Mouse (Mus musculus) embryonic fibroblast, embryonic 13.5 days (primary cell): ENCODE results near the gene Rpl35. TPM values are rescaled to one million over a fixed set of nuclear protein-coding genes. Genes with fewer than 3 reads are reported as not detected.

Experiments
- H3K27ac ChIP-seq: 2 replicates; pipeline ENCODE4 v1.5.1; 2012; ENCODE audit warnings: low read length, control low read depth, inconsistent platforms; ENCODE audit not compliant: insufficient read depth
- H3K4me1 ChIP-seq: 2 replicates; pipeline ENCODE4 v1.6.1; 2011; ENCODE audit warnings: low read length; ENCODE audit not compliant: control insufficient read depth, insufficient read depth
- H3K4me3 ChIP-seq: 2 replicates; pipeline ENCODE4 v1.5.1; 2011; ENCODE audit warnings: mild to moderate bottlenecking, control low read depth, low read length; ENCODE audit not compliant: insufficient read depth
- CTCF ChIP-seq: IDR thresholded peaks from 2 replicates; pipeline ENCODE4 v1.5.1; 2011; ENCODE audit warnings: mild to moderate bottlenecking, control low read depth, low read length, moderate library complexity, borderline replicate concordance; ENCODE audit not compliant: insufficient read depth
- POLR2A ChIP-seq: IDR thresholded peaks from 2 replicates; pipeline ENCODE4 v1.6.1; 2011; ENCODE audit warnings: low read depth, mild to moderate bottlenecking, control low read depth, low read length, moderate library complexity
- polyA plus RNA-seq: library from polyadenylated mRNA; stranded (reverse); fragments of >200 nt; gene quantifications from 2 replicates; pipeline ENCODE4 v1.2.4, GENCODE M21; 2011; ENCODE audit warnings: low read depth; ENCODE audit not compliant: missing spikeins, insufficient read length

Gene Rpl35
- polyA plus RNA-seq, 1 experiment: 266 TPM

DNA sequence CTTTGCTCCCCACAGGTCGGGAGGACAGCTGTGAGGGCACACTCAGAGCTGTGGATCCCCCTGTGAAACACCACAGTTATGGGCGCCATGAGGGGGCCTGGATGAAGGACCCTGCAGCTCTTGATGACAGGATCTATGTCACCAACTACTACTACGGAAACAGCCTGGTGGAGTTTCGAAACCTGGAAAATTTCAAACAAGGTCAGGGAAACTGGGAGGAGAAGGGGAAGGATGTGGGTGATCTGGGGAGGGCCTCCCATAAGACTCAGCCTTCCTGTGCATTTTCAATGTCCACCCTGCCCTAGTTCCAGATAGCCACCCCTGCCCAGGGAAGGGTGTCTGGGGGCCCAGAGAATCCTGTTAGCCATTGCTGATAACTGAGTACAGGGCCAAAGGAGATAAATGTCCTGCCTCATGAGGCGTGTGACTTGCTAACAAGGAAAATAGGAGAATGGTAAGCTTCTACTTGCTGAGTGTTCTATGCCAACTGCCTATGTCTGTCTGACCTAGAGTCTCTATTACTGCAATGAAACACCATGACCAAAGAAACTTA is 47.7 kb downstream of the Rpl35 start:
- no peak for TF ChIP-seq CTCF
- TF ChIP-seq POLR2A: no peak
- no peak overlapping the region for H3K27ac ChIP-seq
- no peak overlapping the region for H3K4me3 ChIP-seq
- no peaks in the 10 kb centered on the region for H3K4me1 ChIP-seq

DNA sequence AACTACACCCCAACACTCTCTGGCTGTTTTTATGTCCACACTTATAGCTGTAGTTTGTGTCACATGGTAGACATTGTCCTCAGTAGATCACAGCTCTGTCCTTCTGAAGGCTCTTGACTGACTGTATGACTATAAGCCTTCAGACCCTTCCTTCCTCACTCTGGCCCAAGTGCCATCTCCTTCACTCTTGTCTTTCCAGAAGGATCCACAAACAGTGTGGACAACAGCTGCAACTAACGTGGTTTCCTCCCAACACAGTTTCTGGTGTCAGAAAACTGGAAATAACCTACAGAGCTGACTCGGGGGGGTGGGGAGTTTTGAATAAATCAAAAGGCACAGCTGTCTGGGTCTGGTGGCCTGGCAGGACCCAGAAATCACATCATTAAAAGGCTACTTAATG is 49.4 kb downstream of the Rpl35 start:
- H3K27ac ChIP-seq: no peak overlapping the region
- no peaks in the 10 kb centered on the region for H3K4me1 ChIP-seq
- TF ChIP-seq CTCF: no peak
- H3K4me3 ChIP-seq: no peak overlapping the region

DNA sequence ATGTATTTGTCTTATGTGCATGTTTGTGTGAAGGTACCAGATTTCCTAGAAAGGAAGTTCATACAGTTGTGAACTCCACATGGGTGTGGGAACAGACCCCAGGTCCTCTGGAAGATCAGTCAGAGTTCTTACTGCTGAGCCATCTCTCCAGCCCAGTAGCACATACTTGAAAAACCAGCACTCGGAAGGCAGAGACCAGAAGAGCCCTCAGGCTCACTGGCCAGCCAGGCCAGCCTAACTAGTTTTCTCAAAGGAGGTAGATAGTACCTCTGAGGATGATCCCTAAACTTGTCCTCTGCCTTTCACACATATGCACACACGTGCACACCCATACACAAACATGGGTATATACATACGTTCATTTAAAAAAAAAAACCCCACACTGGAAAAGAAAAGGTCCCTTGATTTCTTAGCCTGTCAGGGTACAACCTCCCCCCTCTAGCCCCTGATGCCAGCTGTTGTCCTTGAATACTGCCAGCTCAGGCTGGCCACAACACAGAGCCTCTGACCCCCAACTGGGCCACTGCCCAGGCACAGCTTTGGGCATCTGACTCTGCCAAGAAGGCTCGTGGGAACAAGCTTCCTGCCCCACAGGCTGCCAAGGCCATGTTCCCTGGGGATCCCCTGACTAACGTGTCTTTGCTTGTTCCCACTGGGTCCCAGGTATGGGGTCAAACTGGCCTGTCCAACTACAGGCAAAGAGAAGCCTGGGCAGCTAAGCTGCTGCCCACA is 52.1 kb downstream of the Rpl35 start:
- no peak overlapping the region for H3K4me3 ChIP-seq
- no peaks in the 10 kb centered on the region for H3K4me1 ChIP-seq
- H3K27ac ChIP-seq: no peak overlapping the region
- TF ChIP-seq CTCF (no peak), POLR2A (no peak)

Other genes starting within 250 kb of the Rpl35 start
- 3.1 and 4.3 TPM in 2 replicates for gene Nr6a1, start 77.9 kb downstream of the Rpl35 start, polyA plus RNA-seq
- gene Olfml2a, start 73.6 kb downstream of the Rpl35 start, polyA plus RNA-seq: 0.70 and 4.3 TPM in 2 replicates
- gene Wdr38, start 8.1 kb downstream of the Rpl35 start, polyA plus RNA-seq: 0.26 and 0.67 TPM in 2 replicates
- gene Arpc5l, start 276 bp downstream of the Rpl35 start, polyA plus RNA-seq: 54.6 and 64.3 TPM in 2 replicates
- 28.0 and 36.3 TPM in 2 replicates for gene Golga1, start 59.9 kb upstream of the Rpl35 start, polyA plus RNA-seq
- 18.4 and 22.6 TPM in 2 replicates for gene Scai, start 185.1 kb upstream of the Rpl35 start, polyA plus RNA-seq
- gene Ppp6c, start 220.8 kb upstream of the Rpl35 start, polyA plus RNA-seq: 85.5 and 89.2 TPM in 2 replicates